Comparison of ENCODE assay signal across 9 mouse cellular contexts in the genomic region with DNA sequence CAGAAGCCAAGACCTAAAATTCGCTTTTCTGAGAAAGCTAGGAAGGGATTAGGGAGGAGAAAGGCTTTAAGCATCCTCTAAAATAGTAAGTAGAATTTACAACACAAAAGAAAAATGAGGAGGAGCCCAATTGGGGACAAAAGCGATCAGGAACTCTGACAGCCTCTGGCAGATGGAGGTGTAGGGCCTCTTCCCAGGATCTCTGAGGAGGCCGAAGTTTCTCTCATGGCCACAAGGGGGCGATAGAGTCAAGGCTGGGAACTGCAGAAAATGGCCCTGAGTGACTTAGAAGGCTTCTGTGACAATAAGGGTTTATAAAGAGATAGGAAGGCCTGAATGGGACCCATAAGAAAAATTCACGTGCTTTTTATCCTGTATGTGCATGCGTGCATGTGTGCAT.
A peak's percentile ranks its signal among the peaks of the same experiment; 100 is the strongest.
DNase-seq lines count a peak whose midpoint lies in the region; ATAC-seq lines count a peak whose summit lies in the region.
"Had no signal": no experiment of that assay in that cellular context is flagged by ENCODE, and none has a peak within 500 bp of the region (broad histone marks: within the 10 kb centered on the region; RNA-seq: fewer than 3 reads in every experiment).

No protein-coding gene starts in this region.

- 29% methylated on average over 6 of the region's 6 CpGs for WGBS in neural tube, embryonic 15.5 days

- no peak overlapping the region for H3K9ac ChIP-seq in neural tube, embryonic 15.5 days (replicated peaks)
- H3K9ac ChIP-seq: heart, embryonic 15.5 days had no signal

- no peak overlapping the region for H3K4me2 ChIP-seq in neural tube, embryonic 15.5 days
- H3K4me2 ChIP-seq: heart, embryonic 15.5 days had no signal

- intact Hi-C loops in heart, postnatal 36 days (cut with DNase I): no loop called here
- intact Hi-C loops in left cerebral cortex, postnatal 4 days (cut with DNase I): no loop called here

- no peaks in the 10 kb centered on the region for H3K9me3 ChIP-seq in neural tube, embryonic 15.5 days (replicated peaks)
- H3K9me3 ChIP-seq: heart, embryonic 15.5 days had no signal

- ATAC-seq in neural tube, embryonic 15.5 days (ENCODE audit: low FRiP score): no peak

- peak; percentile 65 for DNase-seq in neural tube, embryonic 10.5 days (ENCODE audit: extremely low spot score, low spot score)
- peak; percentile 29 for DNase-seq in adipocyte (ENCODE audit: low spot score)
- peak; percentile 85 for DNase-seq in cerebellum, postnatal 14 days
- DNase-seq in heart, postnatal 36 days: peak; percentile 25 to 26
- DNase-seq in left cerebral cortex, postnatal 4 days: peak; percentile 63
- peak; percentile 16 for DNase-seq in retina, adult 2 months (ENCODE audit: low read depth, low spot score)
- DNase-seq in T-cell, adult 2 months (ENCODE audit: low spot score): no peak

- no peaks in the 10 kb centered on the region for H3K36me3 ChIP-seq in neural tube, embryonic 15.5 days
- H3K36me3 ChIP-seq: heart, embryonic 15.5 days had no signal

- H3K4me3 ChIP-seq in neural tube, embryonic 15.5 days (replicated peaks): no peak overlapping the region
- H3K4me3 ChIP-seq: heart, embryonic 15.5 days had no signal

- H3K27ac ChIP-seq in neural tube, embryonic 15.5 days (replicated peaks): no peak overlapping the region
- H3K27ac ChIP-seq: heart, embryonic 15.5 days had no signal

- no peaks in the 10 kb centered on the region for H3K4me1 ChIP-seq in neural tube, embryonic 15.5 days
- H3K4me1 ChIP-seq: heart, embryonic 15.5 days had no signal

- H3K27me3 ChIP-seq in neural tube, embryonic 15.5 days (replicated peaks): no peaks in the 10 kb centered on the region
- H3K27me3 ChIP-seq: heart, embryonic 15.5 days had no signal
